Mouse (Mus musculus) embryonic facial prominence, embryonic 11.5 days (tissue): ENCODE data around the gene Zfyve28. TPM values are rescaled to one million over a fixed set of nuclear protein-coding genes. Genes with fewer than 3 reads are reported as not detected.

Source experiments
- ATAC-seq: fragments of 200-750 bp; cut with Nextera tagmentation; replicated peaks from 2 replicates; pipeline ENCODE4 v1.8.0; 2017; ENCODE audit warnings: low read depth; ENCODE audit not compliant: insufficient number of reproducible peaks, low FRiP score, low TSS enrichment
- DNase-seq: peaks from one replicate; pipeline ENCODE4 v3.0.0-alpha.2; 2015; ENCODE audit warnings: low spot score
- H3K27ac ChIP-seq: fragments of 300-500 bp; sonication (generic); replicated peaks from 2 replicates; pipeline ENCODE4 v1.5.1; 2014; ENCODE audit warnings: mild to moderate bottlenecking, low read depth, low read length, control low read depth
- H3K27me3 ChIP-seq: fragments of 300-500 bp; sonication (generic); 2 replicates; pipeline ENCODE4 v1.6.1; 2014; ENCODE audit warnings: mild to moderate bottlenecking, low read length, moderate library complexity, mixed read lengths; ENCODE audit not compliant: control insufficient read depth, insufficient read depth
- H3K36me3 ChIP-seq: fragments of 300-500 bp; sonication (generic); replicated peaks from 2 replicates; pipeline ENCODE4 v1.6.1; 2014; ENCODE audit warnings: low read depth, mild to moderate bottlenecking, low read length, moderate library complexity, mixed read lengths; ENCODE audit not compliant: control insufficient read depth, insufficient read depth
- H3K4me1 ChIP-seq: fragments of 300-500 bp; sonication (generic); 2 replicates; pipeline ENCODE4 v1.6.1; 2014; ENCODE audit warnings: low read length, mixed read lengths; ENCODE audit not compliant: control insufficient read depth, insufficient read depth
- H3K4me2 ChIP-seq: fragments of 300-500 bp; sonication (generic); 2 replicates; pipeline ENCODE4 v1.6.1; 2014; ENCODE audit warnings: low read depth, mild to moderate bottlenecking, control low read depth, low read length, moderate library complexity
- H3K4me3 ChIP-seq: fragments of 300-500 bp; sonication (generic); 2 replicates; pipeline ENCODE4 v1.5.1; 2014; ENCODE audit warnings: low read depth, low read length, control low read depth
- H3K9ac ChIP-seq: fragments of 300-500 bp; sonication (generic); replicated peaks from 2 replicates; pipeline ENCODE4 v1.6.1; 2014; ENCODE audit warnings: mild to moderate bottlenecking, control low read depth, low read length
- H3K9me3 ChIP-seq: fragments of 300-500 bp; sonication (generic); replicated peaks from 2 replicates; pipeline ENCODE4 v1.6.1; 2016; ENCODE audit warnings: mild to moderate bottlenecking, low read length, inconsistent platforms, mixed read lengths; ENCODE audit not compliant: control insufficient read depth
- WGBS: fragments of 180-500 bp; shearing (Covaris S2); extraction: QIAGEN DNeasy Blood & Tissue Kit; methylation state at CpG from one replicate; pipeline ENCODE4 v1.1.7; 2014; 5-methylcytosine and 5-hydroxymethylcytosine counted together
- polyA plus RNA-seq: library from polyadenylated mRNA; unstranded; fragments of >200 nt; fragmentation: Nextera tagmentation; extraction: Ambion mirVana; gene quantifications from 2 replicates; pipeline ENCODE4 v1.2.1, GENCODE M21; 2014

Gene Zfyve28
- polyA plus RNA-seq, 1 experiment from 2014 or later, result 0.24 TPM

- H3K4me3 ChIP-seq, result no peak overlapping the region
- no peaks in the 10 kb centered on the region for H3K9me3 ChIP-seq
- H3K9ac ChIP-seq, result no peak overlapping the region
- H3K27ac ChIP-seq, result no peak overlapping the region
- H3K4me1 ChIP-seq, result no peaks in the 10 kb centered on the region
- no peak overlapping the region for H3K4me2 ChIP-seq
- H3K36me3 ChIP-seq, result no peaks in the 10 kb centered on the region
- ATAC-seq, result no peak
- H3K27me3 ChIP-seq, result no peaks in the 10 kb centered on the region
- WGBS, result 59% methylated on average over 8 of the region's 8 CpGs
- no peak for DNase-seq
These were observed 33.9 kb downstream of the Zfyve28 start for GRCm38 (mm10) chr5:34254309-34254708.

GRCm38 (mm10) chr5:34252967-34253519 is 35.2 kb downstream of the Zfyve28 start:
- DNase-seq, result no peak
- Histone ChIP-seq H3K27ac (no peak overlapping the region), H3K9me3 (no peaks in the 10 kb centered on the region), H3K27me3 (no peaks in the 10 kb centered on the region), H3K4me1 (no peaks in the 10 kb centered on the region), H3K4me3 (no peak overlapping the region), H3K4me2 (no peak overlapping the region), H3K9ac (no peak overlapping the region), H3K36me3 (no peaks in the 10 kb centered on the region)
- 48% methylated on average over 4 of the region's 4 CpGs for whole genome bisulfite sequencing
- no peak for ATAC-seq

GRCm38 (mm10) chr5:34252307-34252966 is 35.8 kb downstream of the Zfyve28 start:
- Histone ChIP-seq H3K4me1 (no peaks in the 10 kb centered on the region), H3K27ac (no peak overlapping the region), H3K36me3 (no peaks in the 10 kb centered on the region), H3K4me3 (no peak overlapping the region), H3K9me3 (no peaks in the 10 kb centered on the region), H3K27me3 (no peaks in the 10 kb centered on the region), H3K9ac (no peak overlapping the region), H3K4me2 (no peak overlapping the region)
- ATAC-seq (0 out of 2 replicates have a peak, but pooled peaks have one; percentile 45), DNase-seq (peak; percentile 41)
- WGBS, result 53% methylated on average over 4 of the region's 4 CpGs

GRCm38 (mm10) chr5:34251794-34252193 is 36.5 kb downstream of the Zfyve28 start:
- no peaks in the 10 kb centered on the region for H3K27me3 ChIP-seq
- H3K36me3 ChIP-seq, result no peaks in the 10 kb centered on the region
- no peak overlapping the region for H3K4me2 ChIP-seq
- H3K9ac ChIP-seq, result no peak overlapping the region
- H3K4me1 ChIP-seq, result no peaks in the 10 kb centered on the region
- ATAC-seq (0 out of 2 replicates have a peak, but pooled peaks have one; percentile 20), DNase-seq (no peak)
- H3K4me3 ChIP-seq, result no peak overlapping the region
- 24% methylated on average over 4 of the region's 4 CpGs for WGBS
- no peak overlapping the region for H3K27ac ChIP-seq
- H3K9me3 ChIP-seq, result no peaks in the 10 kb centered on the region

GRCm38 (mm10) chr5:34250090-34250489 is 38.2 kb downstream of the Zfyve28 start:
- no peak for DNase-seq
- Histone ChIP-seq H3K4me3 (no peak overlapping the region), H3K4me1 (no peaks in the 10 kb centered on the region), H3K9me3 (no peaks in the 10 kb centered on the region), H3K27me3 (no peaks in the 10 kb centered on the region), H3K9ac (no peak overlapping the region), H3K27ac (no peak overlapping the region), H3K4me2 (no peak overlapping the region), H3K36me3 (no peaks in the 10 kb centered on the region)
- 76% methylated on average over 3 of the region's 3 CpGs for WGBS
- ATAC-seq, result no peak

- no peak for ATAC-seq
- WGBS, result 77% methylated on average over 4 of the region's 4 CpGs
These were observed 39.1 kb downstream of the Zfyve28 start for GRCm38 (mm10) chr5:34249132-34249531.

GRCm38 (mm10) chr5:34246443-34246842 is 41.8 kb downstream of the Zfyve28 start:
- Histone ChIP-seq H3K9ac (no peak overlapping the region), H3K36me3 (no peaks in the 10 kb centered on the region), H3K4me1 (no peaks in the 10 kb centered on the region), H3K27ac (no peak overlapping the region), H3K4me2 (no peak overlapping the region), H3K27me3 (no peaks in the 10 kb centered on the region), H3K4me3 (no peak overlapping the region), H3K9me3 (no peaks in the 10 kb centered on the region)
- 91% methylated on average over 3 of the region's 3 CpGs for WGBS
- DNase-seq (no peak), ATAC-seq (no peak)

More at GRCm38 (mm10) chr5:34249132-34249531, 39.1 kb downstream of the Zfyve28 start:
- Histone ChIP-seq H3K27ac (no peak overlapping the region), H3K27me3 (no peaks in the 10 kb centered on the region), H3K4me1 (no peaks in the 10 kb centered on the region), H3K4me2 (no peak overlapping the region), H3K4me3 (no peak overlapping the region), H3K9me3 (no peaks in the 10 kb centered on the region), H3K9ac (no peak overlapping the region), H3K36me3 (no peaks in the 10 kb centered on the region)
- no peak for DNase-seq

GRCm38 (mm10) chr5:34243062-34243461 is 45.2 kb downstream of the Zfyve28 start:
- no peaks in the 10 kb centered on the region for H3K27me3 ChIP-seq
- no peaks in the 10 kb centered on the region for H3K4me1 ChIP-seq
- WGBS, result 80% methylated on average over 5 of the region's 5 CpGs
- DNase-seq (no peak), ATAC-seq (no peak; the same call in 1 of the 2 replicates)
- no peak overlapping the region for H3K9ac ChIP-seq
- H3K4me2 ChIP-seq, result no peak overlapping the region
- H3K4me3 ChIP-seq, result no peak overlapping the region
- no peak overlapping the region for H3K27ac ChIP-seq
- no peaks in the 10 kb centered on the region for H3K36me3 ChIP-seq
- no peaks in the 10 kb centered on the region for H3K9me3 ChIP-seq
